Mouse (Mus musculus): ENCODE results near the gene Prdx6. TPM values are rescaled to one million over a fixed set of nuclear protein-coding genes. Genes with fewer than 3 reads are reported as not detected.

The Prdx6 gene
- polyA plus RNA-seq, 1 experiment from 2014 or later: 543 TPM

DNA sequence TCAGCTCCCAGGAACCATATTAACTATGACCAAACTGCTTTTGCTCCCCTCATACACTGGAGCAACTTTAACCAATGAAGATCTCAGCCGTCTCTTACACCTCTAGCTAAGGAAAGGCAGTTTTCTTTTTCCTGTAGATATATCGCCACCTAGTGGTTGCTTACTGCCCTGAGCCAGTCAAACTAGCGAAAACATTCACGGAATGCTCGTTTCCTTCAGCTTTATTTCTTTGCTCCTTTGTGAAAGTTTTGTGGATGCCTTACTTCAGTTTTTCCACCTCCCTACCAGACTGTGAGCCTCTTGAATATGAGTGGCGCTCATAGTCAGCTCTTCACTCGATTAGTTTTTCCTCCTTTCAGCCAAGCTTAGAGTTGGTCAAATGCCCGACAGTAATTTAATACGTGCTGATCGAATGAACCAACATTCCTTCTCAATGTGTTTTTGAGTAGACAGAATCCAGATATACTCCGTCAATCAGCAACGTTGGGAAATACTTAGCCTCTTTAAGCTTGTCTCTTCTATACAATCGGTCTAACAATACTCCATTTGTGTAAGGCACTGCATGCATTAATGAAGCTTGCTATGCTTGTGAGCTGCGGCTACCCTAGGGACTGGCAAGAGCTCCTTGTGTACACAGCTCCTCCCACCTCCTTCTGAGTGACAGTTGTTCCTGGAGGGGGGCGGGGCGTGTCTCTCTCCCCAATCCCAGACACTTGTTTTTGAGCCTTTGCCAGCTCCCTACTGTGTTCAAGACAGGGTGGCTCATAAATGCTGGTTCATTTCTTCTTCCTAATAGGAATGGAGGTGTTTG lies 55.3 kb downstream of the Prdx6 start:
- peak; percentile 99 for ATAC-seq
- no peaks in the 10 kb centered on the region for H3K4me1 ChIP-seq (ENCODE audit: control insufficient read depth, insufficient read depth, low read length)
- no peaks in the 10 kb centered on the region for H3K9me3 ChIP-seq (ENCODE audit: control insufficient read depth, low read length)
- peak overlapping the region; percentile 48 for H3K4me3 ChIP-seq (ENCODE audit: low read length)
- H3K36me3 ChIP-seq (ENCODE audit: control insufficient read depth, insufficient read depth, low read length): no peaks in the 10 kb centered on the region
- no peaks in the 10 kb centered on the region for H3K27me3 ChIP-seq (replicated peaks; ENCODE audit: control insufficient read depth, insufficient read depth, low read length)
- under 1% methylated on average over 16 of the region's 16 CpGs for WGBS
- peak overlapping the region; percentile 57 for H3K4me2 ChIP-seq (ENCODE audit: low read depth, low read length)
- peak overlapping the region; percentile 56 for H3K9ac ChIP-seq (ENCODE audit: low read depth, low read length)
- H3K27ac ChIP-seq (ENCODE audit: low read length): peak overlapping the region; percentile 28; the same call in 1 of the 2 replicates

DNA sequence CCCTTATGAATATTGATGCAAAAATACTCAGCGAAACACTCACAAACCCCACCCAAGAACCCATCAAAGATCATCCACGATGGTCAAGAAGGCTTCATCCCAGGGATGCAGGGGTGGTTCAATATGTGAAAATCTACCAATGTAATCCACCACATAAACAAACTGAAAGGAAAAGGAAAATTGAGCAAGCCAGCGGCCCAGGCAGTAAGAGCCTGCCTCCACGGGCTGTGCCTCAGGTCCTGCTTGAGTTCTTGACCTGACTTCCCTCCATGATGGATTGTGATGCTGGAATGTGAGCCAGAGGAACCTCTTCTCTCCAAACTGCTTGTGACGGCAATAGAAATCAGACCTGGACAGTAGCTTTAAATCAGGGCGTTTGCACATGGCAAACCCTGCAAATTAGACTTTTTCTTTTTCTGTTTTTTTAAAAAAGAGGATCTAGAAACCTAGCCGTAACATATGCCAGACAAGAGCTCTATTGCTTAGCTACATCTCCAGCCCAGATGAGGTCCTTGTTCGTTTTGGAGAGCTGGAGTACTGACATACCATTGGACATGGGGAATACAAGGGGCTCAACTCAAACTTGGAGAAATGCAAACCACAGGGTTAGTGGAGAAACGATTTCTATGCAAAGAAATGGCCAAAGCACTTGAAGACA lies 60.6 kb downstream of the Prdx6 start:
- no peaks in the 10 kb centered on the region for H3K9me3 ChIP-seq (ENCODE audit: control insufficient read depth, low read length)
- no peak overlapping the region for H3K9ac ChIP-seq (ENCODE audit: low read depth, low read length)
- H3K36me3 ChIP-seq (ENCODE audit: control insufficient read depth, insufficient read depth, low read length): no peaks in the 10 kb centered on the region
- ATAC-seq: no peak
- H3K27ac ChIP-seq (ENCODE audit: low read length): no peak overlapping the region
- WGBS: 72% methylated on average over 9 of the region's 9 CpGs
- H3K27me3 ChIP-seq (replicated peaks; ENCODE audit: control insufficient read depth, insufficient read depth, low read length): no peaks in the 10 kb centered on the region
- no peak overlapping the region for H3K4me3 ChIP-seq (ENCODE audit: low read length)
- H3K4me2 ChIP-seq (ENCODE audit: low read depth, low read length): no peak overlapping the region
- no peaks in the 10 kb centered on the region for H3K4me1 ChIP-seq (ENCODE audit: control insufficient read depth, insufficient read depth, low read length)

Other genes with a start within 250 kb of the Prdx6 start
- 3.4 and 4.3 TPM in 2 replicates for gene Zbtb37, start 216.4 kb downstream of the Prdx6 start, polyA plus RNA-seq (2015; fragmentation: Nextera tagmentation; extraction: Ambion mirVana)
- gene Dars2, start 180.6 kb downstream of the Prdx6 start, polyA plus RNA-seq (2015; fragmentation: Nextera tagmentation; extraction: Ambion mirVana): 43.1 and 47.5 TPM in 2 replicates
- gene Cenpl, start 180.5 kb downstream of the Prdx6 start, polyA plus RNA-seq (2015; fragmentation: Nextera tagmentation; extraction: Ambion mirVana): 21.0 and 26.1 TPM in 2 replicates
- 9.9 and 10.8 TPM in 2 replicates for gene Klhl20, start 119.7 kb downstream of the Prdx6 start, polyA plus RNA-seq (2015; fragmentation: Nextera tagmentation; extraction: Ambion mirVana)
- gene Ankrd45, start 108.5 kb downstream of the Prdx6 start, polyA plus RNA-seq (2015; fragmentation: Nextera tagmentation; extraction: Ambion mirVana): 0.70 and 0.81 TPM in 2 replicates
- gene Tex50, start 91.9 kb downstream of the Prdx6 start, polyA plus RNA-seq (2015; fragmentation: Nextera tagmentation; extraction: Ambion mirVana): not detected in 2 replicates
- gene Tnfsf4, start 144.2 kb upstream of the Prdx6 start, polyA plus RNA-seq (2015; fragmentation: Nextera tagmentation; extraction: Ambion mirVana): not detected in 2 replicates
- not detected in 2 replicates for gene Tnfsf18, start 243.4 kb upstream of the Prdx6 start, polyA plus RNA-seq (2015; fragmentation: Nextera tagmentation; extraction: Ambion mirVana)